28 mouse cellular contexts compared by ENCODE assay signal in genomic region chr16:33508082-33508481, GRCm38 (mm10).
"Had no signal": no experiment of that assay in that cellular context is flagged by ENCODE, and none has a peak within 500 bp of the region (broad histone marks: within the 10 kb centered on the region; RNA-seq: fewer than 3 reads in every experiment).

No protein-coding gene starts in this region.

- H3K4me3 ChIP-seq: heart, embryonic 10.5 days; heart, embryonic 12.5 days; hindbrain, embryonic 12.5 days; kidney, embryonic 15.5 days; left cerebral cortex, adult 2 months; limb, embryonic 10.5 days; limb, embryonic 12.5 days; liver, embryonic 13.5 days; liver, embryonic 15.5 days had no signal

- H3K36me3 ChIP-seq: heart, embryonic 10.5 days; liver, embryonic 15.5 days had no signal

- ATAC-seq: hindbrain, postnatal 0 days; intestine, embryonic 16.5 days; liver, postnatal 0 days had no signal

- H3K27me3 ChIP-seq: heart, embryonic 12.5 days; hindbrain, embryonic 12.5 days; kidney, embryonic 15.5 days; limb, embryonic 12.5 days; liver, embryonic 13.5 days; liver, embryonic 15.5 days had no signal

- H3K27ac ChIP-seq: heart, embryonic 10.5 days; hindbrain, embryonic 12.5 days; hindbrain, embryonic 14.5 days; hindbrain, postnatal 0 days; kidney, embryonic 15.5 days; kidney, postnatal 0 days; left cerebral cortex, adult 2 months; limb, embryonic 10.5 days; limb, embryonic 12.5 days; liver, embryonic 13.5 days; liver, embryonic 15.5 days had no signal

- H3K4me2 ChIP-seq: heart, embryonic 12.5 days; hindbrain, embryonic 12.5 days; hindbrain, embryonic 14.5 days; kidney, embryonic 15.5 days; limb, embryonic 12.5 days; liver, embryonic 11.5 days; liver, embryonic 13.5 days; liver, embryonic 15.5 days had no signal

- H3K9ac ChIP-seq: heart, embryonic 12.5 days; hindbrain, embryonic 12.5 days; hindbrain, embryonic 14.5 days; kidney, embryonic 15.5 days; limb, embryonic 12.5 days; liver, embryonic 13.5 days; liver, embryonic 15.5 days; liver, postnatal 0 days had no signal

- H3K4me1 ChIP-seq: heart, embryonic 10.5 days; heart, embryonic 12.5 days; hindbrain, embryonic 12.5 days; kidney, embryonic 15.5 days; limb, embryonic 10.5 days; limb, embryonic 12.5 days; liver, embryonic 13.5 days; liver, embryonic 15.5 days had no signal

- H3K9me3 ChIP-seq: heart, embryonic 10.5 days; heart, embryonic 12.5 days; hindbrain, embryonic 12.5 days; kidney, embryonic 15.5 days; limb, embryonic 10.5 days; liver, embryonic 13.5 days; liver, embryonic 15.5 days had no signal

- DNase-seq: gastrocnemius, postnatal 14 days; gastrocnemius, postnatal 36 days; heart, adult 18-20 months; heart, postnatal 10 days; heart, postnatal 36 days; kidney, adult 11 months; kidney, adult 2 months; kidney, adult 9 months; kidney, postnatal 14 days; kidney, postnatal 36 days; layer of hippocampus, adult 9-11 months; layer of hippocampus, postnatal 36 days; liver; liver, embryonic 13.5 days; liver, postnatal 0 days had no signal
